23 mouse cellular contexts compared by ENCODE assay signal in genomic region chr2:130705178-130705577, GRCm38 (mm10). TPM values are rescaled to one million over a fixed set of nuclear protein-coding genes. Genes with fewer than 3 reads are reported as not detected.
DNase-seq lines count a peak whose midpoint lies in the region; ATAC-seq and TF ChIP-seq lines count a peak whose summit lies in the region.
"Had no signal": no experiment of that assay in that cellular context is flagged by ENCODE, and none has a peak within 500 bp of the region (broad histone marks: within the 10 kb centered on the region; RNA-seq: fewer than 3 reads in every experiment).

No protein-coding gene starts in this region.

- H3K36me3 ChIP-seq in CH12.LX (replicated peaks in 1 of 2; ENCODE audit: control insufficient read depth in 1 of 2, insufficient read depth in 1 of 2, low read length in 1 of 2) = peaks cover 0 to 5% of the 10 kb centered on the region in 2 experiments
- H3K36me3 ChIP-seq: liver, embryonic 13.5 days had no signal

- dilution Hi-C loops in CH12.LX (cut with MboI; ENCODE audit: extremely low pct_ligation_motif_present, extremely low pct_unique_long_range_greater_than_20kb, low sequenced_read_pairs) = no loop called here

- H3K27me3 ChIP-seq in CH12.LX (replicated peaks) = peaks cover 2% of the 10 kb centered on the region
- H3K27me3 ChIP-seq: neural tube, embryonic 13.5 days; Patski had no signal

- DNase-seq in frontal cortex, postnatal 25 days (ENCODE audit: low spot score in 2 of 2) = no peak
- DNase-seq in left cerebral cortex, adult 2 months (ENCODE audit: extremely low spot score in 1 of 2, low spot score in 2 of 2) = no peak
- no peak for DNase-seq in left cerebral cortex, postnatal 36 days (ENCODE audit: low spot score in 2 of 2)
- DNase-seq in CH12.LX (ENCODE audit: extremely low read depth) (no peak), adipocyte (ENCODE audit: low spot score) (peak; percentile 12)
- DNase-seq in adrenal gland, postnatal 14 days = no peak
- DNase-seq: adrenal gland, postnatal 25 days; cerebellum, adult 11-12 months; cerebellum, postnatal 36 days; left cerebral cortex, postnatal 4 days; liver, embryonic 13.5 days; lung, postnatal 10 days; right cerebral cortex, adult 18-20 months; thymus, postnatal 25 days had no signal

- peaks cover 4 to 13% of the 10 kb centered on the region in 2 experiments for H3K4me1 ChIP-seq in CH12.LX (ENCODE audit: control insufficient read depth in 1 of 2, insufficient read depth in 2 of 2)
- H3K4me1 ChIP-seq: forebrain, embryonic 12.5 days; midbrain, embryonic 13.5 days; neural tube, embryonic 13.5 days had no signal

- TF ChIP-seq RAD21 in CH12.LX (IDR thresholded peaks at IDR 0.05; ENCODE audit: low read depth, low read length) = no peak; the same call in 1 of the 2 replicates

- no peaks in the 10 kb centered on the region for H3K79me2 ChIP-seq in CH12.LX (replicated peaks; ENCODE audit: control insufficient read depth, extremely low read depth, insufficient read depth, poor library complexity, severe bottlenecking)

- no peak overlapping the region for H3K4me2 ChIP-seq in CH12.LX (ENCODE audit: insufficient read depth, low read depth, poor library complexity, severe bottlenecking)
- H3K4me2 ChIP-seq: forebrain, embryonic 12.5 days; heart, embryonic 11.5 days; hindbrain, embryonic 14.5 days; liver, embryonic 13.5 days; midbrain, embryonic 13.5 days; neural tube, embryonic 13.5 days had no signal

- H3K9ac ChIP-seq in CH12.LX (ENCODE audit: insufficient read depth, low read depth) = no peak overlapping the region
- H3K9ac ChIP-seq: forebrain, embryonic 12.5 days; hindbrain, embryonic 14.5 days; liver, embryonic 13.5 days; midbrain, embryonic 13.5 days; neural tube, embryonic 13.5 days had no signal

- intact Hi-C loops in left cerebral cortex, adult 2 months (cut with DNase I) = no loop called here
- intact Hi-C loops in left cerebral cortex, postnatal 36 days (cut with DNase I) = no loop called here

- in situ Hi-C loops in CH12.LX (cut with MboI; ENCODE audit: low pct_ligation_motif_present, low pct_unique_long_range_greater_than_20kb, low sequenced_read_pairs) = no loop called here

- ATAC-seq in frontal cortex, adult (ENCODE audit: low TSS enrichment) = 0 out of 2 replicates have a peak, but pooled peaks have one; percentile 13
- ATAC-seq: activated CD4-positive, CD25-positive, alpha-beta regulatory T cell, adult 4 months; midbrain, embryonic 13.5 days; Patski had no signal

- TF ChIP-seq POLR2A in CH12.LX (IDR thresholded peaks at IDR 0.05; ENCODE audit: low read depth, low read length) = no peak

- peak; percentile 10 for TF ChIP-seq CTCF in left cerebral cortex, adult 2 months (IDR thresholded peaks at IDR 0.05)
- peak in 1 of 2 experiments; percentile 51; a peak in 2 of 4 replicates for TF ChIP-seq CTCF in CH12.LX (conservative IDR thresholded peaks at IDR 0.05 in 1 of 2, IDR thresholded peaks at IDR 0.05 in 1 of 2; ENCODE audit: low read depth in 2 of 2, low read length in 2 of 2)

- no peak for TF ChIP-seq EP300 in CH12.LX (IDR thresholded peaks at IDR 0.05; ENCODE audit: low read length)

- no peak overlapping the region for H3K4me3 ChIP-seq in left cerebral cortex, adult 2 months
- no peak overlapping the region for H3K4me3 ChIP-seq in CH12.LX (replicated peaks in 1 of 3; ENCODE audit: low read depth in 2 of 3, low read length in 2 of 3, poor library complexity in 1 of 3)
- H3K4me3 ChIP-seq: forebrain, embryonic 12.5 days; liver, embryonic 13.5 days; midbrain, embryonic 13.5 days; neural tube, embryonic 13.5 days had no signal

- H3K9me3 ChIP-seq in CH12.LX (replicated peaks; ENCODE audit: low read length) = no peaks in the 10 kb centered on the region
- H3K9me3 ChIP-seq: forebrain, embryonic 12.5 days; liver, embryonic 13.5 days; midbrain, embryonic 13.5 days; neural tube, embryonic 13.5 days had no signal

- no peak overlapping the region for H3K27ac ChIP-seq in left cerebral cortex, adult 2 months
- H3K27ac ChIP-seq in CH12.LX (ENCODE audit: insufficient read depth, low read depth) = no peak overlapping the region
- H3K27ac ChIP-seq: forebrain, embryonic 12.5 days; hindbrain, embryonic 14.5 days; liver, embryonic 13.5 days; midbrain, embryonic 13.5 days; neural tube, embryonic 13.5 days had no signal

TF ChIP-seq in CH12.LX, 34 proteins besides CTCF, POLR2A, EP300 and RAD21:
- no peak for TF ChIP-seq CHD1 (IDR thresholded peaks at IDR 0.05; ENCODE audit: low read depth, low read length)
- TF ChIP-seq UBTF (IDR thresholded peaks at IDR 0.05; ENCODE audit: low read depth, low read length) = no peak
- TF ChIP-seq ZNF384 (IDR thresholded peaks at IDR 0.05; ENCODE audit: low read depth, low read length) = peak; percentile 50
- no peak for TF ChIP-seq MYC (IDR thresholded peaks at IDR 0.05; ENCODE audit: low read depth, low read length)
- no peak for TF ChIP-seq BHLHE40 (IDR thresholded peaks at IDR 0.05; ENCODE audit: low read depth, low read length)

RNA-seq across cellular contexts. Expression of gene Slc4a11, which starts 7.9 kb away (rescaled TPM):
- total RNA-seq in left cerebral cortex, adult 2 months (2021) = 1 to 10 TPM; 2.3 to 2.5 TPM
- total RNA-seq in left cerebral cortex, postnatal 36 days (2021) = 1 to 10 TPM; 1.4 to 2.3 TPM
- total RNA-seq in CH12.LX (2012; rRNA removed) (0.21 and 0.42 TPM in 2 replicates), CH12.LX (2014; rRNA removed) (0.27 TPM in 1 of 2 replicates, not detected in the other)
- 0.19 and 0.30 TPM in 2 replicates for polyA plus RNA-seq in CH12.LX (2012; ENCODE audit: insufficient read length, low read depth)
- total RNA-seq in adrenal gland, postnatal 14 days (2021) = 1.3 and 1.4 TPM in 2 replicates
- total RNA-seq: megakaryocyte progenitor cell, adult 5-6 weeks had no signal

RNA-seq across cellular contexts. Expression of gene Itpa, which starts 37.8 kb away (rescaled TPM):
- 10 to 100 TPM; 35.7 to 39.7 TPM for total RNA-seq in left cerebral cortex, adult 2 months (2021)
- total RNA-seq in left cerebral cortex, postnatal 36 days (2021) = 10 to 100 TPM; 39.5 to 42.1 TPM
- total RNA-seq in CH12.LX (2012; rRNA removed) (59.1 and 89.6 TPM in 2 replicates), CH12.LX (2014; rRNA removed) (121 and 123 TPM in 2 replicates)
- 53.3 and 70.8 TPM in 2 replicates for polyA plus RNA-seq in CH12.LX (2012; ENCODE audit: insufficient read length, low read depth)
- total RNA-seq in adrenal gland, postnatal 14 days (2021) = 27.0 and 28.9 TPM in 2 replicates

RNA-seq across cellular contexts. Expression of gene Ddrgk1, which starts 40.7 kb away (rescaled TPM):
- 100 to 1,000 TPM in 1 of 2 experiments, 10 to 100 TPM in 1; 96.3 to 106 TPM for total RNA-seq in left cerebral cortex, adult 2 months (2021)
- 100 to 1,000 TPM in 1 of 2 experiments, 10 to 100 TPM in 1; 97.9 to 102 TPM for total RNA-seq in left cerebral cortex, postnatal 36 days (2021)
- total RNA-seq in CH12.LX (2012; rRNA removed) (72.7 and 77.9 TPM in 2 replicates), CH12.LX (2014; rRNA removed) (50.4 and 51.7 TPM in 2 replicates)
- 93.1 and 114 TPM in 2 replicates for polyA plus RNA-seq in CH12.LX (2012; ENCODE audit: insufficient read length, low read depth)
- total RNA-seq in adrenal gland, postnatal 14 days (2021) = 137 and 148 TPM in 2 replicates
